In genomic region chr17:45077921-45078640, GRCm38 (mm10) we compare ENCODE assay signal across 18 mouse cellular contexts.
DNase-seq lines count a peak whose midpoint lies in the region; ATAC-seq and TF ChIP-seq lines count a peak whose summit lies in the region.
"Had no signal": no experiment of that assay in that cellular context is flagged by ENCODE, and none has a peak within 500 bp of the region (broad histone marks: within the 10 kb centered on the region; RNA-seq: fewer than 3 reads in every experiment).

No protein-coding gene starts in this region.

- H3K4me3 ChIP-seq in forebrain, embryonic 14.5 days (ENCODE audit: low read depth, low read length), result no peak overlapping the region
- no peak overlapping the region for H3K4me3 ChIP-seq in forebrain, embryonic 10.5 days
- H3K4me3 ChIP-seq in left cerebral cortex, adult 2 months, result 0 out of 2 replicates have a peak overlapping the region, but pooled peaks have one; percentile 5
- no peak overlapping the region for H3K4me3 ChIP-seq in liver, postnatal 0 days (ENCODE audit: low read depth, low read length)
- H3K4me3 ChIP-seq: embryonic facial prominence, embryonic 15.5 days; heart, embryonic 13.5 days; lung, embryonic 15.5 days; megakaryocyte, embryonic 14.5 days; myocyte had no signal

- H3K9me3 ChIP-seq in forebrain, embryonic 14.5 days (replicated peaks; ENCODE audit: control insufficient read depth, low read length), result no peaks in the 10 kb centered on the region
- no peaks in the 10 kb centered on the region for H3K9me3 ChIP-seq in forebrain, embryonic 10.5 days
- H3K9me3 ChIP-seq in liver, postnatal 0 days (ENCODE audit: low read length), result no peaks in the 10 kb centered on the region
- H3K9me3 ChIP-seq: embryonic facial prominence, embryonic 15.5 days; heart, embryonic 13.5 days; lung, embryonic 15.5 days; megakaryocyte, embryonic 14.5 days had no signal

- DNase-seq in forebrain, embryonic 14.5 days (ENCODE audit: low spot score), result peak; percentile 37
- DNase-seq in forebrain, embryonic 10.5 days (ENCODE audit: extremely low spot score, low spot score), result no peak
- DNase-seq in left cerebral cortex, adult 2 months (ENCODE audit: extremely low spot score in 1 of 2, low spot score in 2 of 2), result no peak
- no peak for DNase-seq in left cerebral cortex, adult 11 months (ENCODE audit: low spot score)
- DNase-seq in right cerebral cortex, postnatal 10 days (ENCODE audit: low spot score in 2 of 2), result peak; percentile 41 to 52
- no peak for DNase-seq in right cerebral cortex, postnatal 25 days
- DNase-seq in gastrocnemius, postnatal 25 days, result no peak
- DNase-seq in liver, postnatal 0 days, result no peak
- DNase-seq: adrenal gland, postnatal 25 days; cerebellum, adult 9-11 months; thymus, adult 18-20 months had no signal

- no peaks in the 10 kb centered on the region for H3K36me3 ChIP-seq in forebrain, embryonic 14.5 days (ENCODE audit: control insufficient read depth, insufficient read depth, low read length)
- H3K36me3 ChIP-seq in forebrain, embryonic 10.5 days (replicated peaks), result no peaks in the 10 kb centered on the region
- H3K36me3 ChIP-seq in liver, postnatal 0 days (replicated peaks; ENCODE audit: insufficient read depth, low read length), result no peaks in the 10 kb centered on the region
- H3K36me3 ChIP-seq: embryonic facial prominence, embryonic 15.5 days; heart, embryonic 13.5 days; lung, embryonic 15.5 days had no signal

- no peak overlapping the region for H3K4me2 ChIP-seq in forebrain, embryonic 14.5 days (ENCODE audit: low read length)
- no peak overlapping the region for H3K4me2 ChIP-seq in liver, postnatal 0 days (ENCODE audit: low read depth, low read length)
- H3K4me2 ChIP-seq: embryonic facial prominence, embryonic 15.5 days; heart, embryonic 13.5 days; lung, embryonic 15.5 days had no signal

- 0 out of 2 replicates have a peak, but pooled peaks cover 2% of the 10 kb centered on the region for H3K4me1 ChIP-seq in forebrain, embryonic 14.5 days (ENCODE audit: control insufficient read depth, insufficient read depth, low read length)
- peaks cover 2% of the 10 kb centered on the region; the same call in 1 of the 2 replicates for H3K4me1 ChIP-seq in forebrain, embryonic 10.5 days
- H3K4me1 ChIP-seq in liver, postnatal 0 days (ENCODE audit: insufficient read depth), result no peaks in the 10 kb centered on the region
- H3K4me1 ChIP-seq: megakaryocyte, embryonic 14.5 days had no signal

- no peak for TF ChIP-seq EP300 in liver, postnatal 0 days (IDR thresholded peaks at IDR 0.05; ENCODE audit: low read depth)

- TF ChIP-seq CTCF in left cerebral cortex, adult 2 months (IDR thresholded peaks at IDR 0.05), result no peak
- no peak for TF ChIP-seq CTCF in liver, postnatal 0 days (IDR thresholded peaks at IDR 0.05; ENCODE audit: low read depth)

- intact Hi-C loops in left cerebral cortex, adult 2 months (cut with DNase I), result no loop called here

- no peaks in the 10 kb centered on the region for H3K27me3 ChIP-seq in forebrain, embryonic 14.5 days (replicated peaks; ENCODE audit: control insufficient read depth, insufficient read depth, low read length)
- no peaks in the 10 kb centered on the region for H3K27me3 ChIP-seq in forebrain, embryonic 10.5 days (ENCODE audit: poor library complexity, severe bottlenecking)
- no peaks in the 10 kb centered on the region for H3K27me3 ChIP-seq in liver, postnatal 0 days (ENCODE audit: insufficient read depth, low read length)
- H3K27me3 ChIP-seq: embryonic facial prominence, embryonic 15.5 days; heart, embryonic 13.5 days; lung, embryonic 15.5 days; megakaryocyte, embryonic 14.5 days had no signal

- no peak overlapping the region for H3K27ac ChIP-seq in forebrain, embryonic 14.5 days (ENCODE audit: low read depth, low read length)
- no peak overlapping the region for H3K27ac ChIP-seq in forebrain, embryonic 10.5 days
- H3K27ac ChIP-seq in left cerebral cortex, adult 2 months, result no peak overlapping the region
- H3K27ac ChIP-seq in liver, postnatal 0 days (ENCODE audit: low read depth), result no peak overlapping the region
- H3K27ac ChIP-seq: embryonic facial prominence, embryonic 15.5 days; heart, embryonic 13.5 days; kidney, postnatal 0 days; lung, embryonic 15.5 days had no signal

- 56% methylated on average over 14 of the region's 14 CpGs for WGBS in forebrain, embryonic 14.5 days
- WGBS in forebrain, embryonic 10.5 days, result 77% methylated on average over 14 of the region's 14 CpGs
- 74% methylated on average over 14 of the region's 14 CpGs for WGBS in liver, postnatal 0 days (ENCODE audit: insufficient replicate concordance)

- H3K9ac ChIP-seq in forebrain, embryonic 14.5 days (ENCODE audit: low read length), result no peak overlapping the region
- no peak overlapping the region for H3K9ac ChIP-seq in liver, postnatal 0 days (replicated peaks)
- H3K9ac ChIP-seq: embryonic facial prominence, embryonic 15.5 days; heart, embryonic 13.5 days; lung, embryonic 15.5 days had no signal

- no peak for ATAC-seq in forebrain, embryonic 14.5 days
- no peak for ATAC-seq in liver, postnatal 0 days
- ATAC-seq: intestine, embryonic 16.5 days had no signal

Comparison
In these comparisons a context has a peak if more than half of its experiments do, and no peak if none do; other contexts are left out.
1. DNase-seq: peak in forebrain, embryonic 14.5 days (single experiment) and right cerebral cortex, postnatal 10 days (2 of 2); none in forebrain, embryonic 10.5 days (single experiment), left cerebral cortex, adult 2 months (0 of 2), left cerebral cortex, adult 11 months (single experiment), right cerebral cortex, postnatal 25 days (single experiment), gastrocnemius, postnatal 25 days (single experiment) and liver, postnatal 0 days (single experiment).